Mouse (Mus musculus): Measurements from ENCODE around the gene Col26a1.
"Not testable (repeated sequence)": the region's sequence is repeated elsewhere in the genome, so short reads cannot be mapped to it uniquely, and the experiment has no call there.

Gene Col26a1

GRCm38 (mm10) chr5:136738918-136739317, 144.1 kb downstream of the Col26a1 start:
- no peak for DNase-seq

GRCm38 (mm10) chr5:136726271-136726670, 156.7 kb downstream of the Col26a1 start:
- not testable (repeated sequence) for DNase-seq

DNA sequence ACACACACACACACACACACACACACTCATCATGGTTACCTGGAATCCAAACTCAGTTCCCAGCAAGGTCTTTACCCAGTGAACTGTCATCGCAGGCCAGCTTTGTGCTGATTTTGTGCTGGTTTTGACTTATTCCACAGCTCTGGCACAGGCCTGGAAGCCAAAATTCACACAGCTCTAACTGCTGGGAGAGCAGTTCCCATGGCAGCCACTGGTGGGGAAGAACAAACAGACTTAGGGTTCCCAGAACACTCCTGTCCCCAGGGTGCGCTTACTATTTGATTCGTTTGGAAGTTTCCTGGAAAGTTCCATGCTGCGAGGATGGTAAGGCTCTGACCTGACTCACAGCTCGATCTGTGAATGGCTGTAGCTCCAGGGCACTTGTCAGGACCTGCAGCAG, 161.4 kb downstream of the Col26a1 start:
- no peak for DNase-seq

- no peak for DNase-seq
Observed at GRCm38 (mm10) chr5:136718656-136719055, 164.4 kb downstream of the Col26a1 start.

DNA sequence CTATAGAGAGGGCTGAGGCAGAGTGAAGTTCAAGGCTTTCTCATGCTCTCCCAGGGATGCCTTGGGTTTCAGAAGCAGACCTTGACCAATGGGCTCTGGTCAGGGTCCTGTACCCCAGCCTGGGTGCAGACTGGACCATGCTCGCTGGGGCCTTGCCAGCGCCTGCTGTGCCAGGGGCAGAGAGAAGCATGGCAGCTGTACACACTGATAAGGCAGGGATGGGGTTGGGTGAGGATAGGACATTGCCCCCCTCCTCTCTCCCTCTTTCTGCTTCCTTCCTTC, 165.5 kb downstream of the Col26a1 start:
- no peak for DNase-seq

DNA sequence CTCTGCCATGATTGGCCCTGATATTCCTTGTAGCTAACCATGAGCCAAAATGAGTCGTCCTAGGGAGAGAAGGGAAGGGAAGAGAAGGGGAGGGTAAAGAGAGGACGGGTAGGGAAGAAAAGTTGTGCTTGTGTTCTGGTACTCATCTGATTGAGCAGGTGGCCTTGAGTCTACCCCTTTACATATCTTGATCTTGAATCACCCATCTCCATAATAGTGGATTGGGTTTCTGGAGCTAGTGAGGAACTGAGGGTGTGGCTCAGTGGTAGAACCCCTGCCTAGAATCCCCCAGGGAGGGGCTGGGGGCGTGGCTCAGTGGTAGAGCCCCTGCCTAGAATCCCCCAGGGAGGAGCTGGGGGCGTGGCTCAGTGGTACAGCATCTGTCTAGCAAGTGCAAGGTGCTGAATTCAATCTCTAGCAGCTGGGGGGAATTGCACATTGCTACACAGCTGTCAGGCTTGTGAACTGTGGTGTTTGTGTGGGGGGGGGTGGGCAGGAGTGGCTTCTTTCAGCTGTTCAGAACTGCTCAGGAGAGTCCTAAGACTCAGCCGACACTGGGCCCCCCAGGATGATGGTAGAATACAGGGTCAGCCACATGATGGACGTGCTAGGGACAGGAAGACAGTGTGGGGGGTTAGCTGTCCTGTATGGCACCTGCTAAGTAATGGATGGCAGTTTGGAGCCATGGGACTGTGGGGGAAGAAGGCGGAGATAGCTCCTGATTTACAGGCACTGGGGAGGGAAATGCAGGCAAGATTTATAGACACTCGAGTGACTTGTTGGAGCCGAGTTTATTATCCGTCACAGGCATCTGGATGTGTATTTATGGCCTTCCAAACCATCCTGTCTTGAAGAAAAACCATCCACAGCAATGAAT, 166.1 kb downstream of the Col26a1 start:
- no peak for DNase-seq

- peak; percentile 46 for DNase-seq
Observed at GRCm38 (mm10) chr5:136714879-136715278, 168.1 kb downstream of the Col26a1 start.

- no peak for DNase-seq
Observed at GRCm38 (mm10) chr5:136714232-136714875, 168.7 kb downstream of the Col26a1 start.

GRCm38 (mm10) chr5:136710742-136711141, 172.3 kb downstream of the Col26a1 start:
- peak; percentile 86 for DNase-seq

- DNase-seq: no peak
Observed at GRCm38 (mm10) chr5:136708116-136708515, 174.9 kb downstream of the Col26a1 start.

DNA sequence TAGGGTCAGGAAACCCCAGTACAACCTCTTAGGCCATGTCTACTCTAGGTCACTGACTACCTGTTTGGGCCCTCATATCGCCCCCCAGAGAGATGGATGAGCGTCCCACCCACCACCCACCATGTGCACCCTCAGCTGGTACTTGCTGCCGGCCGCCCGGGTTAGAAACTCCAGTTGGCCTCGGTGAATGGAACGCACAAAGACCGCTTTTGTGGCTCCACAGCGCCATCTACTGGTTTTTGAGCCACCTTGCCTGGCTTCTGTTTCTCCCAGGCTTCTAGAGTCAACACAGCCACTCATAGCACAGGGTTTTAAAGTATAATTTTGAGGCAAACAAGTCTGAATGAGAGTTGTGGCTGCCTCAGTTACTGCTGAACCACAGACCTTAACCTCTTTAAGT, 176.2 kb downstream of the Col26a1 start:
- DNase-seq: peak; percentile 76

GRCm38 (mm10) chr5:136705532-136705931, 177.5 kb downstream of the Col26a1 start:
- DNase-seq: peak; percentile 31

- no peak for DNase-seq
Observed at GRCm38 (mm10) chr5:136704151-136704550, 178.9 kb downstream of the Col26a1 start.

- peak; percentile 89 for DNase-seq
Observed at GRCm38 (mm10) chr5:136703751-136704150, 179.3 kb downstream of the Col26a1 start.

- peak; percentile 61 for DNase-seq
Observed at GRCm38 (mm10) chr5:136702159-136702725, 180.8 kb downstream of the Col26a1 start.

DNA sequence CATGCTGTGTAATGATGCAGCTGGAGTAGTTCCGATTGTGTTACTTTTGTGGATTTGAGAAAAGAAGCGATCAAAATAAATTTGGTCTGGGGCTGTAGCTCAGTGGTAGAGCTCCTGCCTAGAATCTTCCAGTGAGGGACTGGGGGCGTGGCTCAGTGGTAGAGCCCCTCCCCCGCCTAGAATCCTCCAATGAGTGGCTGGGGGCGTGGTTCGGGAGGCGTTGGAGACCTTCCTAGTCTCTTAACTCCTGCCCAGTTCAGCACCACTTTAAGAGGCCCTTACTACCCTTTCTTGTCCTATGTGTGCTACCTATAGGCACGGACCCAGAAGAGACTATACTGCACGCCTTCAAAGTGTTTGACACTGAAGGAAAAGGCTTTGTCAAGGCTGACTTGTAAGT, 185.4 kb downstream of the Col26a1 start:
- no peak for DNase-seq

DNA sequence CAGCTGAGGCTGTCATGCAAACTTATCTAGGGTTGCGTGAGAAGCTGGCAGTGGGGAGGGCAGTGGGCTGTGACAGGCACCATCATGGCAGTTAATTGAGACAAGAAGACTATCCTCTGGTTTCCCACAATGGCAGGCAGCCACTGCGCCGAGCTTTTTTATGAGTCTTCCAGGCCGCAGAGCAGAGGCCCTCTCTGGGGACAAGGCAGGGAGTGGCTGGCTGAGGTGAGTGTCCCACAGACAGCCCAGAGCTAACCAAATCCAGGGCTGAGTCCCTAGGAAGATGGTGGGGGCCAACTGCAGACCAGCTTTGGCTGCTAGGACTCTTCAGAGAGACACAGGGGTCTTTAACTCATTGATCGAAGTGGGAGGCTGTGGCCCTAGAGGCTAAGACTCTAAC, 186.5 kb downstream of the Col26a1 start:
- no peak for DNase-seq

- DNase-seq: no peak
Observed at GRCm38 (mm10) chr5:136694976-136695375, 188.0 kb downstream of the Col26a1 start.

- DNase-seq: no peak
Observed at GRCm38 (mm10) chr5:136693418-136693817, 189.6 kb downstream of the Col26a1 start.

GRCm38 (mm10) chr5:136692784-136693183, 190.2 kb downstream of the Col26a1 start, which contains the start of gene Myl10:
TSS of gene Myl10 (plus strand) at chr5:136693146.
- DNase-seq: no peak

Measured in lung, postnatal 36 days (tissue).